ENCODE assay signal across 28 mouse cellular contexts in genomic region chr3:75305584-75305983, GRCm38 (mm10). TPM values are rescaled to one million over a fixed set of nuclear protein-coding genes. Genes with fewer than 3 reads are reported as not detected.
DNase-seq lines count a peak whose midpoint lies in the region; ATAC-seq and TF ChIP-seq lines count a peak whose summit lies in the region.
"Had no signal": no experiment of that assay in that cellular context is flagged by ENCODE, and none has a peak within 500 bp of the region (broad histone marks: within the 10 kb centered on the region; RNA-seq: fewer than 3 reads in every experiment).

No protein-coding gene starts in this region.

- no peaks in the 10 kb centered on the region for H3K36me3 ChIP-seq in kidney, postnatal 0 days (ENCODE audit: insufficient read depth, low read length)
- H3K36me3 ChIP-seq in intestine, embryonic 16.5 days (ENCODE audit: control insufficient read depth, insufficient read depth, low read length) = no peaks in the 10 kb centered on the region
- H3K36me3 ChIP-seq: embryonic facial prominence, embryonic 12.5 days; embryonic facial prominence, embryonic 15.5 days; hindbrain, embryonic 12.5 days had no signal

- no peak overlapping the region for H3K27ac ChIP-seq in kidney, postnatal 0 days
- no peak overlapping the region for H3K27ac ChIP-seq in intestine, embryonic 16.5 days (ENCODE audit: low read length)
- H3K27ac ChIP-seq: embryonic facial prominence, embryonic 12.5 days; embryonic facial prominence, embryonic 15.5 days; gastrocnemius, adult 2 months; hindbrain, embryonic 12.5 days had no signal

- H3K4me2 ChIP-seq in kidney, postnatal 0 days (ENCODE audit: low read length) = no peak overlapping the region
- no peak overlapping the region for H3K4me2 ChIP-seq in intestine, embryonic 16.5 days (ENCODE audit: low read depth, low read length)
- H3K4me2 ChIP-seq: embryonic facial prominence, embryonic 12.5 days; embryonic facial prominence, embryonic 15.5 days; heart, embryonic 11.5 days; hindbrain, embryonic 12.5 days had no signal

- H3K4me1 ChIP-seq in kidney, postnatal 0 days (replicated peaks; ENCODE audit: insufficient read depth, low read length) = no peaks in the 10 kb centered on the region
- no peaks in the 10 kb centered on the region for H3K4me1 ChIP-seq in intestine, embryonic 16.5 days (ENCODE audit: control insufficient read depth, insufficient read depth, low read length)
- H3K4me1 ChIP-seq: embryonic facial prominence, embryonic 12.5 days; embryonic facial prominence, embryonic 15.5 days; hindbrain, embryonic 12.5 days had no signal

- TF ChIP-seq CTCF in kidney, postnatal 0 days (IDR thresholded peaks at IDR 0.05; ENCODE audit: low read depth) = no peak

- no peaks in the 10 kb centered on the region for H3K9me3 ChIP-seq in kidney, postnatal 0 days (replicated peaks; ENCODE audit: low read length)
- H3K9me3 ChIP-seq in intestine, embryonic 16.5 days (ENCODE audit: control insufficient read depth, low read length) = no peaks in the 10 kb centered on the region
- H3K9me3 ChIP-seq: embryonic facial prominence, embryonic 12.5 days; embryonic facial prominence, embryonic 15.5 days; hindbrain, embryonic 12.5 days had no signal

- ATAC-seq in kidney, postnatal 0 days (replicated peaks; ENCODE audit: low FRiP score, low read depth) = peak; percentile 81
- ATAC-seq in intestine, embryonic 16.5 days = peak; percentile 79
- ATAC-seq: CD4-positive, CD25-positive, alpha-beta regulatory T cell, adult 4 months; forebrain, embryonic 14.5 days; forebrain, postnatal 0 days had no signal

- WGBS in kidney, postnatal 0 days = 56% methylated on average over 3 of the region's 3 CpGs
- 65% methylated on average over 3 of the region's 3 CpGs for WGBS in intestine, embryonic 16.5 days
- 31% methylated on average over 3 of the region's 3 CpGs for whole genome bisulfite sequencing in large intestine, adult 2 months

- H3K27me3 ChIP-seq in kidney, postnatal 0 days (ENCODE audit: insufficient read depth, low read length) = no peaks in the 10 kb centered on the region
- H3K27me3 ChIP-seq in intestine, embryonic 16.5 days (replicated peaks; ENCODE audit: control insufficient read depth, insufficient read depth, low read length) = no peaks in the 10 kb centered on the region
- H3K27me3 ChIP-seq: embryonic facial prominence, embryonic 12.5 days; embryonic facial prominence, embryonic 15.5 days; hindbrain, embryonic 12.5 days had no signal

- no peak overlapping the region for H3K4me3 ChIP-seq in kidney, postnatal 0 days (replicated peaks; ENCODE audit: low read depth, low read length)
- no peak overlapping the region for H3K4me3 ChIP-seq in intestine, embryonic 16.5 days (ENCODE audit: low read length)
- H3K4me3 ChIP-seq: embryonic facial prominence, embryonic 12.5 days; embryonic facial prominence, embryonic 15.5 days; gastrocnemius, adult 2 months; hindbrain, embryonic 12.5 days had no signal

- DNase-seq in kidney, adult 9 months = peak; percentile 60
- no peak for DNase-seq in kidney, postnatal 4 days
- DNase-seq in kidney, postnatal 0 days (ENCODE audit: low spot score) = peak; percentile 5
- no peak for DNase-seq in kidney, adult 18-20 months
- DNase-seq in large intestine, adult 2 months (ENCODE audit: low read depth, low spot score) = peak; percentile 45
- DNase-seq in layer of hippocampus, adult 9-11 months = no peak
- DNase-seq: adrenal gland, adult 2 months; adrenal gland, postnatal 14 days; cerebellum, adult 11 months; cerebellum, adult 2 months; cerebellum, adult 9-11 months; cerebellum, postnatal 25 days; forebrain, postnatal 0 days; gastrocnemius, adult 2 months; gastrocnemius, postnatal 14 days; heart, adult 11 months had no signal

- H3K9ac ChIP-seq in kidney, postnatal 0 days (ENCODE audit: low read depth, low read length) = no peak overlapping the region
- no peak overlapping the region for H3K9ac ChIP-seq in intestine, embryonic 16.5 days (ENCODE audit: low read depth, low read length)
- H3K9ac ChIP-seq: embryonic facial prominence, embryonic 12.5 days; embryonic facial prominence, embryonic 15.5 days; forebrain, postnatal 0 days; hindbrain, embryonic 12.5 days had no signal

RNA-seq across cellular contexts. Expression of gene Serpini2, which starts 35.7 kb away (rescaled TPM):
- not detected in 2 replicates for polyA plus RNA-seq in kidney, postnatal 0 days (2015; fragmentation: Nextera tagmentation; extraction: Ambion mirVana)
- 27.2 and 30.6 TPM in 2 replicates for polyA plus RNA-seq in intestine, embryonic 16.5 days (2015; fragmentation: Nextera tagmentation; extraction: Ambion mirVana)
- not detected in 2 replicates for polyA plus RNA-seq in large intestine, adult 2 months (2012; rRNA removed)
- polyA plus RNA-seq: adrenal gland, adult 2 months; C2C12; CD4-positive, CD25-positive, alpha-beta regulatory T cell, adult 4 months; cerebellum, adult 2 months; embryonic facial prominence, embryonic 12.5 days; embryonic facial prominence, embryonic 15.5 days; forebrain, embryonic 11.5 days; forebrain, embryonic 14.5 days; forebrain, postnatal 0 days; frontal cortex, adult 2 months; heart, embryonic 11.5 days; heart, embryonic 14.5 days; heart, postnatal 0 days; hindbrain, embryonic 12.5 days had no signal

Comparison
In these comparisons a context has a peak if more than half of its experiments do, and no peak if none do; other contexts are left out.
1. DNase-seq: peak in kidney, adult 9 months (single experiment), kidney, postnatal 0 days (single experiment) and large intestine, adult 2 months (single experiment); none in kidney, postnatal 4 days (0 of 2), kidney, adult 18-20 months (single experiment) and layer of hippocampus, adult 9-11 months (single experiment).
2. RNA of gene Serpini2, which starts 35.7 kb away (polyA plus RNA-seq): 27.2 to 30.6 TPM in intestine, embryonic 16.5 days; not detected in kidney, postnatal 0 days and not detected in large intestine, adult 2 months; every median in the first group is over 10 times any median in the second.